Mouse (Mus musculus): ENCODE data around the gene C2cd4c. TPM values are rescaled to one million over a fixed set of nuclear protein-coding genes. Genes with fewer than 3 reads are reported as not detected.

C2cd4c gene
- polyA plus RNA-seq, 1 experiment from 2014 or later, result 0.46 TPM

GRCm38 (mm10) chr10:79638486-79639204 is 24.8 kb upstream of the C2cd4c start:
- Histone ChIP-seq H3K9ac (ENCODE audit: low read length) (peak overlapping the region; percentile 81; the same call in 1 of the 2 replicates), H3K36me3 (ENCODE audit: control insufficient read depth, insufficient read depth, low read length) (no peaks in the 10 kb centered on the region), H3K27me3 (replicated peaks; ENCODE audit: control insufficient read depth, insufficient read depth, low read length) (peaks cover 9% of the 10 kb centered on the region; the same call in 1 of the 2 replicates), H3K4me1 (ENCODE audit: control insufficient read depth, insufficient read depth, low read length) (peaks cover 3% of the 10 kb centered on the region; the same call in 1 of the 2 replicates), H3K9me3 (replicated peaks; ENCODE audit: control insufficient read depth, low read length) (no peaks in the 10 kb centered on the region), H3K27ac (ENCODE audit: low read depth, low read length) (no peak overlapping the region), H3K4me3 (ENCODE audit: low read depth, low read length) (peak overlapping the region; percentile 77; the same call in 1 of the 2 replicates), H3K4me2 (ENCODE audit: low read length) (peak overlapping the region; percentile 79)
- DNase-seq (ENCODE audit: low spot score) (peak; percentile 46), ATAC-seq (no peak)
- WGBS, result 4% methylated on average over 23 of the region's 23 CpGs

- Histone ChIP-seq H3K9ac (ENCODE audit: low read length) (peak within 1 kb of the TSS; percentile 81), H3K36me3 (ENCODE audit: control insufficient read depth, insufficient read depth, low read length) (no peaks in the 10 kb centered on the region), H3K4me3 (ENCODE audit: low read depth, low read length) (peak within 1 kb of the TSS; percentile 77), H3K4me1 (ENCODE audit: control insufficient read depth, insufficient read depth, low read length) (peaks cover 3% of the 10 kb centered on the region; the same call in 1 of the 2 replicates), H3K4me2 (ENCODE audit: low read length) (peak within 1 kb of the TSS; percentile 79), H3K27ac (ENCODE audit: low read depth, low read length) (peak within 1 kb of the TSS; percentile 85), H3K27me3 (replicated peaks; ENCODE audit: control insufficient read depth, insufficient read depth, low read length) (peaks cover 9% of the 10 kb centered on the region; the same call in 1 of the 2 replicates), H3K9me3 (replicated peaks; ENCODE audit: control insufficient read depth, low read length) (no peaks in the 10 kb centered on the region)
- ATAC-seq (peak; percentile 87), DNase-seq (ENCODE audit: low spot score) (peak; percentile 84)
- WGBS, result under 1% methylated on average over 105 of the region's 116 CpGs
These were observed 23.6 kb upstream of the C2cd4c start, which contains the start of gene Shc2 for GRCm38 (mm10) chr10:79637128-79638110. TSS of gene Shc2 (minus strand) at chr10:79637918.

- peaks cover 3% of the 10 kb centered on the region; the same call in 1 of the 2 replicates for H3K4me1 ChIP-seq (ENCODE audit: control insufficient read depth, insufficient read depth, low read length)
- no peak for DNase-seq (ENCODE audit: low spot score)
- H3K9me3 ChIP-seq (replicated peaks; ENCODE audit: control insufficient read depth, low read length), result no peaks in the 10 kb centered on the region
- peak overlapping the region; percentile 79 for H3K4me2 ChIP-seq (ENCODE audit: low read length)
- H3K27me3 ChIP-seq (replicated peaks; ENCODE audit: control insufficient read depth, insufficient read depth, low read length), result peaks cover 9% of the 10 kb centered on the region; the same call in 1 of the 2 replicates
- ATAC-seq, result no peak
- WGBS, result 84% methylated on average over 8 of the region's 8 CpGs
- H3K27ac ChIP-seq (ENCODE audit: low read depth, low read length), result no peak overlapping the region
- no peaks in the 10 kb centered on the region for H3K36me3 ChIP-seq (ENCODE audit: control insufficient read depth, insufficient read depth, low read length)
- no peak overlapping the region for H3K9ac ChIP-seq (ENCODE audit: low read length)
- H3K4me3 ChIP-seq (ENCODE audit: low read depth, low read length), result peak overlapping the region; percentile 77; the same call in 1 of the 2 replicates
These were observed 22.5 kb upstream of the C2cd4c start for GRCm38 (mm10) chr10:79636287-79636686.

GRCm38 (mm10) chr10:79633006-79633777 is 19.4 kb upstream of the C2cd4c start:
- H3K27me3 ChIP-seq (replicated peaks; ENCODE audit: control insufficient read depth, insufficient read depth, low read length), result no peaks in the 10 kb centered on the region
- H3K9ac ChIP-seq (ENCODE audit: low read length), result no peak overlapping the region
- H3K27ac ChIP-seq (ENCODE audit: low read depth, low read length), result no peak overlapping the region
- peaks cover 7% of the 10 kb centered on the region; the same call in 1 of the 2 replicates for H3K4me1 ChIP-seq (ENCODE audit: control insufficient read depth, insufficient read depth, low read length)
- no peak overlapping the region for H3K4me2 ChIP-seq (ENCODE audit: low read length)
- WGBS, result 90% methylated on average over 17 of the region's 17 CpGs
- DNase-seq (ENCODE audit: low spot score), result no peak
- no peaks in the 10 kb centered on the region for H3K36me3 ChIP-seq (ENCODE audit: control insufficient read depth, insufficient read depth, low read length)
- H3K4me3 ChIP-seq (ENCODE audit: low read depth, low read length), result no peak overlapping the region
- no peaks in the 10 kb centered on the region for H3K9me3 ChIP-seq (replicated peaks; ENCODE audit: control insufficient read depth, low read length)
- no peak for ATAC-seq

GRCm38 (mm10) chr10:79631432-79631831 is 17.6 kb upstream of the C2cd4c start:
- Histone ChIP-seq H3K27ac (ENCODE audit: low read depth, low read length) (peak overlapping the region; percentile 14; the same call in 1 of the 2 replicates), H3K9ac (ENCODE audit: low read length) (no peak overlapping the region), H3K4me2 (ENCODE audit: low read length) (no peak overlapping the region), H3K9me3 (replicated peaks; ENCODE audit: control insufficient read depth, low read length) (no peaks in the 10 kb centered on the region), H3K36me3 (ENCODE audit: control insufficient read depth, insufficient read depth, low read length) (0 out of 2 replicates have a peak, but pooled peaks cover 4% of the 10 kb centered on the region), H3K27me3 (replicated peaks; ENCODE audit: control insufficient read depth, insufficient read depth, low read length) (no peaks in the 10 kb centered on the region), H3K4me3 (ENCODE audit: low read depth, low read length) (no peak overlapping the region), H3K4me1 (ENCODE audit: control insufficient read depth, insufficient read depth, low read length) (peaks cover 5% of the 10 kb centered on the region; the same call in 1 of the 2 replicates)
- ATAC-seq (peak; percentile 47), DNase-seq (ENCODE audit: low spot score) (peak; percentile 69)
- 58% methylated on average over 4 of the region's 4 CpGs for WGBS

GRCm38 (mm10) chr10:79628377-79628776 is 14.6 kb upstream of the C2cd4c start:
- 61% methylated on average over 5 of the region's 5 CpGs for WGBS
- H3K9me3 ChIP-seq (replicated peaks; ENCODE audit: control insufficient read depth, low read length), result no peaks in the 10 kb centered on the region
- no peak overlapping the region for H3K4me3 ChIP-seq (ENCODE audit: low read depth, low read length)
- H3K36me3 ChIP-seq (ENCODE audit: control insufficient read depth, insufficient read depth, low read length), result 0 out of 2 replicates have a peak, but pooled peaks cover 5% of the 10 kb centered on the region
- DNase-seq (ENCODE audit: low spot score) (peak; percentile 75), ATAC-seq (peak; percentile 68; the same call in 1 of the 2 replicates)
- H3K27ac ChIP-seq (ENCODE audit: low read depth, low read length), result no peak overlapping the region
- 0 out of 2 replicates have a peak, but pooled peaks cover 4% of the 10 kb centered on the region for H3K4me1 ChIP-seq (ENCODE audit: control insufficient read depth, insufficient read depth, low read length)
- no peak overlapping the region for H3K4me2 ChIP-seq (ENCODE audit: low read length)
- no peak overlapping the region for H3K9ac ChIP-seq (ENCODE audit: low read length)
- H3K27me3 ChIP-seq (replicated peaks; ENCODE audit: control insufficient read depth, insufficient read depth, low read length), result no peaks in the 10 kb centered on the region

GRCm38 (mm10) chr10:79626156-79626555 is 12.3 kb upstream of the C2cd4c start:
- H3K4me1 ChIP-seq (ENCODE audit: control insufficient read depth, insufficient read depth, low read length), result 0 out of 2 replicates have a peak, but pooled peaks cover 4% of the 10 kb centered on the region
- no peak overlapping the region for H3K27ac ChIP-seq (ENCODE audit: low read depth, low read length)
- WGBS, result 89% methylated on average over 10 of the region's 10 CpGs

GRCm38 (mm10) chr10:79625398-79625797 is 11.6 kb upstream of the C2cd4c start:
- H3K4me3 ChIP-seq (ENCODE audit: low read depth, low read length), result no peak overlapping the region
- H3K9me3 ChIP-seq (replicated peaks; ENCODE audit: control insufficient read depth, low read length), result no peaks in the 10 kb centered on the region
- WGBS, result 84% methylated on average over 9 of the region's 9 CpGs
- H3K36me3 ChIP-seq (ENCODE audit: control insufficient read depth, insufficient read depth, low read length), result 0 out of 2 replicates have a peak, but pooled peaks cover 5% of the 10 kb centered on the region
- H3K4me2 ChIP-seq (ENCODE audit: low read length), result no peak overlapping the region
- H3K4me1 ChIP-seq (ENCODE audit: control insufficient read depth, insufficient read depth, low read length), result 0 out of 2 replicates have a peak, but pooled peaks cover 4% of the 10 kb centered on the region
- no peak for DNase-seq (ENCODE audit: low spot score)
- H3K9ac ChIP-seq (ENCODE audit: low read length), result no peak overlapping the region
- no peak for ATAC-seq
- H3K27ac ChIP-seq (ENCODE audit: low read depth, low read length), result no peak overlapping the region
- H3K27me3 ChIP-seq (replicated peaks; ENCODE audit: control insufficient read depth, insufficient read depth, low read length), result no peaks in the 10 kb centered on the region

More at GRCm38 (mm10) chr10:79626156-79626555, 12.3 kb upstream of the C2cd4c start:
- Histone ChIP-seq H3K4me2 (ENCODE audit: low read length) (no peak overlapping the region), H3K9me3 (replicated peaks; ENCODE audit: control insufficient read depth, low read length) (no peaks in the 10 kb centered on the region), H3K36me3 (ENCODE audit: control insufficient read depth, insufficient read depth, low read length) (0 out of 2 replicates have a peak, but pooled peaks cover 5% of the 10 kb centered on the region), H3K27me3 (replicated peaks; ENCODE audit: control insufficient read depth, insufficient read depth, low read length) (no peaks in the 10 kb centered on the region), H3K4me3 (ENCODE audit: low read depth, low read length) (no peak overlapping the region), H3K9ac (ENCODE audit: low read length) (no peak overlapping the region)
- ATAC-seq (no peak), DNase-seq (ENCODE audit: low spot score) (no peak)
